Mouse (Mus musculus): ENCODE measurements around the gene Ccdc182. TPM values are rescaled to one million over a fixed set of nuclear protein-coding genes. Genes with fewer than 3 reads are reported as not detected.

Ccdc182 gene
- polyA plus RNA-seq, 1 experiment from 2014 or later, result not detected

DNA sequence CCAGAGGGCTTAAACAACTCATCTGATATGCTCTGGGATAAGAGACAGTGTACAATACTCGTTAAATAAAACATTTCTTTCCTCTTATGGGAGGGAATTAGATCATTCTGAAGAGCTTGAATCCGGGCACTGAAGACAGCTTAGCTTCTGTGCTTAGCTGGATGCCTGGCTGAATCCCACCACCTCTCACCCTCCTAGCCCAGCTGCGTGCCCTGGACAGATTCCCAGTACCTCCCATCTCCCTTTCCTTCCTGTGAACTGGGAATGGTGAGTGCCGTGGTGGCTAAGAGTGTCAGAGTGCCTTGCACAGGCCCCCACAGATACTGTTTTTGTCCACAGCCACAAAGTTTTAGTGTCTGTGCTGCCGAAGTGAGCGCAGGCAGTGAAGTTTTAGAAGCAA is 27.5 kb upstream of the Ccdc182 start:
- no peak for ATAC-seq
- 62% methylated on average over 6 of the region's 6 CpGs for WGBS (ENCODE audit: insufficient replicate concordance)

DNA sequence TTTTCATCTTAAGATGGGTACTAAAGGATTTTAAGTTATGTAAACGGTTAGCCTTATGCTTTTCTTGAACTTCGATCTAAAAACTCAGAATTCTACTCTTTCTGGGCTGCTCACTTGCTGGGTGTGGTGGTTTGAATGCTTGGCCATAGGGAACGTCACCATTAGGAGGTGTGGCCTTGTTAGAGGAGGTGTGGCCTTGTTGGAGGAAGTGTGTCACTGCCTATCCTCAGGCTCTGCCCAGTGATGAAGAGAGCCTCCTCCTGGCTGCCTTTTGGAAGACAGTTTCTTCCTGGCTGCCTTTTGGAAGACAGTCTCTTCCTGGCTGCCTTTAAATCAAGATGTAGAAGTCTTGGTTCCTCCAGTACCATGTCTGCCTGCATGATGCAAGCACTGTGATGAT is 22.0 kb upstream of the Ccdc182 start:
- Histone ChIP-seq H3K27me3 (ENCODE audit: insufficient read depth, low read length) (peaks cover 62% of the 10 kb centered on the region), H3K27ac (ENCODE audit: low read depth) (no peak overlapping the region), H3K4me1 (ENCODE audit: insufficient read depth) (no peaks in the 10 kb centered on the region), H3K36me3 (replicated peaks; ENCODE audit: insufficient read depth, low read length) (no peaks in the 10 kb centered on the region), H3K9ac (replicated peaks) (no peak overlapping the region), H3K4me2 (ENCODE audit: low read depth, low read length) (no peak overlapping the region), H3K4me3 (ENCODE audit: low read depth, low read length) (no peak overlapping the region), H3K9me3 (ENCODE audit: low read length) (no peaks in the 10 kb centered on the region)
- no peak for DNase-seq
- TF ChIP-seq EP300 (IDR thresholded peaks at IDR 0.05; ENCODE audit: low read depth), result no peak
- TF ChIP-seq CTCF (IDR thresholded peaks at IDR 0.05; ENCODE audit: low read depth), result 0 out of 2 replicates have a peak, but pooled peaks have one; percentile 13
- 54% methylated on average over 3 of the region's 3 CpGs for WGBS (ENCODE audit: insufficient replicate concordance)
- no peak for ATAC-seq

More for the DNA sequence above, 27.5 kb upstream of the Ccdc182 start:
- no peak overlapping the region for H3K27ac ChIP-seq (ENCODE audit: low read depth)
- no peaks in the 10 kb centered on the region for H3K9me3 ChIP-seq (ENCODE audit: low read length)
- no peaks in the 10 kb centered on the region for H3K4me1 ChIP-seq (ENCODE audit: insufficient read depth)
- DNase-seq, result no peak
- no peaks in the 10 kb centered on the region for H3K36me3 ChIP-seq (replicated peaks; ENCODE audit: insufficient read depth, low read length)
- no peak overlapping the region for H3K4me3 ChIP-seq (ENCODE audit: low read depth, low read length)
- H3K9ac ChIP-seq (replicated peaks), result no peak overlapping the region
- peaks cover 55% of the 10 kb centered on the region for H3K27me3 ChIP-seq (ENCODE audit: insufficient read depth, low read length)
- no peak for TF ChIP-seq CTCF (IDR thresholded peaks at IDR 0.05; ENCODE audit: low read depth)
- TF ChIP-seq EP300 (IDR thresholded peaks at IDR 0.05; ENCODE audit: low read depth), result no peak
- no peak overlapping the region for H3K4me2 ChIP-seq (ENCODE audit: low read depth, low read length)

GRCm38 (mm10) chr11:88274111-88274879 is 19.6 kb upstream of the Ccdc182 start:
- Histone ChIP-seq H3K4me1 (ENCODE audit: insufficient read depth) (no peaks in the 10 kb centered on the region), H3K27me3 (ENCODE audit: insufficient read depth, low read length) (peaks cover 46% of the 10 kb centered on the region), H3K9ac (replicated peaks) (no peak overlapping the region), H3K36me3 (replicated peaks; ENCODE audit: insufficient read depth, low read length) (no peaks in the 10 kb centered on the region), H3K27ac (ENCODE audit: low read depth) (no peak overlapping the region), H3K4me3 (ENCODE audit: low read depth, low read length) (no peak overlapping the region), H3K9me3 (ENCODE audit: low read length) (no peaks in the 10 kb centered on the region), H3K4me2 (ENCODE audit: low read depth, low read length) (no peak overlapping the region)
- WGBS (ENCODE audit: insufficient replicate concordance), result 58% methylated on average over 23 of the region's 23 CpGs
- ATAC-seq (no peak), DNase-seq (no peak)
- TF ChIP-seq EP300 (IDR thresholded peaks at IDR 0.05; ENCODE audit: low read depth) (no peak), CTCF (IDR thresholded peaks at IDR 0.05; ENCODE audit: low read depth) (no peak)

- TF ChIP-seq EP300 (IDR thresholded peaks at IDR 0.05; ENCODE audit: low read depth), result no peak
- no peak for TF ChIP-seq CTCF (IDR thresholded peaks at IDR 0.05; ENCODE audit: low read depth)
- no peaks in the 10 kb centered on the region for H3K9me3 ChIP-seq (ENCODE audit: low read length)
- no peak for DNase-seq
- no peak overlapping the region for H3K27ac ChIP-seq (ENCODE audit: low read depth)
- H3K4me2 ChIP-seq (ENCODE audit: low read depth, low read length), result no peak overlapping the region
- H3K4me3 ChIP-seq (ENCODE audit: low read depth, low read length), result no peak overlapping the region
- H3K27me3 ChIP-seq (ENCODE audit: insufficient read depth, low read length), result peaks cover 43% of the 10 kb centered on the region
- H3K36me3 ChIP-seq (replicated peaks; ENCODE audit: insufficient read depth, low read length), result no peaks in the 10 kb centered on the region
- no peak overlapping the region for H3K9ac ChIP-seq (replicated peaks)
- ATAC-seq, result no peak
- no peaks in the 10 kb centered on the region for H3K4me1 ChIP-seq (ENCODE audit: insufficient read depth)
- WGBS (ENCODE audit: insufficient replicate concordance), result 40% methylated on average over 13 of the region's 13 CpGs
These were observed 18.9 kb upstream of the Ccdc182 start for GRCm38 (mm10) chr11:88274901-88275498.

- Histone ChIP-seq H3K27me3 (ENCODE audit: insufficient read depth, low read length) (peaks cover 37% of the 10 kb centered on the region), H3K9ac (replicated peaks) (no peak overlapping the region), H3K4me1 (ENCODE audit: insufficient read depth) (no peaks in the 10 kb centered on the region), H3K9me3 (ENCODE audit: low read length) (no peaks in the 10 kb centered on the region), H3K27ac (ENCODE audit: low read depth) (no peak overlapping the region), H3K4me2 (ENCODE audit: low read depth, low read length) (no peak overlapping the region), H3K4me3 (ENCODE audit: low read depth, low read length) (no peak overlapping the region), H3K36me3 (replicated peaks; ENCODE audit: insufficient read depth, low read length) (no peaks in the 10 kb centered on the region)
- DNase-seq (no peak), ATAC-seq (no peak)
- WGBS (ENCODE audit: insufficient replicate concordance), result 69% methylated on average over 6 of the region's 6 CpGs
- TF ChIP-seq CTCF (IDR thresholded peaks at IDR 0.05; ENCODE audit: low read depth) (no peak), EP300 (IDR thresholded peaks at IDR 0.05; ENCODE audit: low read depth) (no peak)
These were observed 17.9 kb upstream of the Ccdc182 start for GRCm38 (mm10) chr11:88275949-88276348.

- 75% methylated on average over 19 of the region's 19 CpGs for WGBS (ENCODE audit: insufficient replicate concordance)
- Histone ChIP-seq H3K4me2 (ENCODE audit: low read depth, low read length) (no peak overlapping the region), H3K27ac (ENCODE audit: low read depth) (no peak overlapping the region), H3K36me3 (replicated peaks; ENCODE audit: insufficient read depth, low read length) (no peaks in the 10 kb centered on the region), H3K27me3 (ENCODE audit: insufficient read depth, low read length) (peaks cover 37% of the 10 kb centered on the region), H3K4me3 (ENCODE audit: low read depth, low read length) (no peak overlapping the region), H3K9me3 (ENCODE audit: low read length) (no peaks in the 10 kb centered on the region), H3K4me1 (ENCODE audit: insufficient read depth) (no peaks in the 10 kb centered on the region), H3K9ac (replicated peaks) (no peak overlapping the region)
- DNase-seq (no peak), ATAC-seq (no peak)
- TF ChIP-seq EP300 (IDR thresholded peaks at IDR 0.05; ENCODE audit: low read depth) (no peak), CTCF (IDR thresholded peaks at IDR 0.05; ENCODE audit: low read depth) (no peak)
These were observed 17.1 kb upstream of the Ccdc182 start for GRCm38 (mm10) chr11:88276534-88277308.
